Mouse (Mus musculus): ENCODE results near the gene Ptgfrn.

DNA sequence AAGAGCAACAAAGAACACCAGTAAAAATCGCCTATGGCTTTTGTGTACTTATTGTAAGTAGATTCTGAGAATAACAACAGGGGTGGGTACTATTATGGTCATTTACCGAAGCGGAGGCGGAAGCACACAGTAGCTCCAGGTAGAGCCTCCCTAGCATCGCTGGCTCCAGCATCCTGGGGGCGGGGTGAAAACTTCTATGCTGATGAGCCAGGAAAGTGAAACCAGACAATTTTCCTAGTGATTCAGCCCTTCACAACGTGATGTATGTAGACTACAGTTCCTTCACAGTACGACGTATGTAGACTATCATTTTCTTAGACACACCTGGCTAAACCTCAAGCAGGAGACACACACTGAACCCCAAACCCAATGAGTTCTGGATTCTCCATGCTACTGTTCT lies 36.7 kb downstream of the Ptgfrn start:
- TF ChIP-seq CTCF (conservative IDR thresholded peaks at IDR 0.05; ENCODE audit: low read length) (no peak), NANOG (IDR thresholded peaks at IDR 0.05; ENCODE audit: borderline replicate concordance, low read length) (no peak), POU5F1 (IDR thresholded peaks at IDR 0.05; ENCODE audit: borderline replicate concordance, low read length) (no peak)

Data from E14TG2a.4 (cell line).